Mouse (Mus musculus) ES-E14 (cell line): ENCODE measurements at regions not wholly inside any gene's neighbourhood (a gene's known extent, or its start where the extent isn't known, plus 50 kb on each side); places are given as distances from the start of the nearest gene placed in this dataset.

Experiments
- DNase-seq: peaks from one replicate; pipeline ENCODE4 v3.0.0-alpha.2; 2013; ENCODE audit warnings: low read depth, low spot score
- H3K27ac ChIP-seq: 2 replicates; pipeline ENCODE4 v1.5.1; 2012; ENCODE audit warnings: low read depth, mild to moderate bottlenecking, low read length, moderate library complexity, mixed read lengths; ENCODE audit not compliant: poor library complexity, insufficient read depth, severe bottlenecking
- H3K36me3 ChIP-seq: 2 replicates; pipeline ENCODE4 v1.6.1; 2012; ENCODE audit warnings: mild to moderate bottlenecking, low read length, moderate library complexity, mixed read lengths; ENCODE audit not compliant: control insufficient read depth, poor library complexity, insufficient read depth, severe bottlenecking
- H3K4me1 ChIP-seq, 2 experiments: fragments of 150-350 bp in 1 of 2; sonication (generic) in 1 of 2; 2 replicates each; pipeline ENCODE4 v1.6.1; 2012; ENCODE audit warnings: low read length in 2 of 2, mild to moderate bottlenecking in 1 of 2, mixed read lengths in 1 of 2; ENCODE audit not compliant: control insufficient read depth in 2 of 2, insufficient read depth in 2 of 2, poor library complexity in 1 of 2
- H3K4me3 ChIP-seq, 2 experiments: fragments of 150-350 bp in 1 of 2; sonication (generic) in 1 of 2; 2 replicates each; pipeline ENCODE4 v1.5.1; 2012; ENCODE audit warnings: low read length in 2 of 2, low read depth in 1 of 2, mild to moderate bottlenecking in 1 of 2, mixed read lengths in 1 of 2; ENCODE audit not compliant: insufficient read depth in 1 of 2, poor library complexity in 1 of 2, severe bottlenecking in 1 of 2
- H3K9ac ChIP-seq: 2 replicates; pipeline ENCODE4 v1.6.1; 2012; ENCODE audit warnings: low read depth, mild to moderate bottlenecking, low read length, mixed read lengths; ENCODE audit not compliant: poor library complexity, insufficient read depth, severe bottlenecking
- H3K9me3 ChIP-seq: fragments of 150-350 bp; sonication (generic); 2 replicates; pipeline ENCODE4 v1.6.1; 2012; ENCODE audit warnings: low read depth, mild to moderate bottlenecking, low read length; ENCODE audit not compliant: control insufficient read depth, insufficient read depth
- CHD2 ChIP-seq: IDR thresholded peaks from 2 replicates; pipeline ENCODE4 v1.6.1; 2014; ENCODE audit warnings: mild to moderate bottlenecking, low read depth, low read length, inconsistent platforms
- HCFC1 ChIP-seq: IDR thresholded peaks from 2 replicates; pipeline ENCODE4 v1.6.1; 2012; ENCODE audit warnings: low read length, inconsistent platforms, borderline replicate concordance; ENCODE audit not compliant: insufficient read depth
- MAFK ChIP-seq: IDR thresholded peaks from 2 replicates; pipeline ENCODE4 v1.6.1; 2014; ENCODE audit warnings: mild to moderate bottlenecking, low read depth, low read length, inconsistent platforms; ENCODE audit not compliant: insufficient read depth
- ZC3H11A ChIP-seq: IDR thresholded peaks from 2 replicates; pipeline ENCODE4 v1.6.1; 2012; ENCODE audit warnings: low read depth, mild to moderate bottlenecking, inconsistent platforms, low read length, borderline replicate concordance
- ZNF384 ChIP-seq: IDR thresholded peaks from 2 replicates; pipeline ENCODE4 v1.6.1; 2012; ENCODE audit warnings: low read depth, low read length, inconsistent platforms
- in situ Hi-C, 2 experiments: fragments of 600-800 bp; cut with MboI; formaldehyde crosslinking; loops; one replicate each; pipeline ENCODE4 v1.15.1; 2025; ENCODE audit warnings: low sequenced_read_pairs in 2 of 2, inconsistent platforms in 1 of 2; ENCODE audit not compliant: unreplicated experiment in 2 of 2

GRCm38 (mm10) chr1:94791052-94791451 lies 522.4 kb upstream of the Fam174a start:
- DNase-seq, result no peak
- Histone ChIP-seq H3K36me3 (no peaks in the 10 kb centered on the region), H3K4me3 (no peak overlapping the region), H3K4me1 (no peaks in the 10 kb centered on the region), H3K27ac (no peak overlapping the region), H3K9me3 (no peaks in the 10 kb centered on the region), H3K9ac (no peak overlapping the region)
- in situ Hi-C loops, result no loop called here
- no peak for TF ChIP-seq MAFK
- no peak for TF ChIP-seq CHD2
- TF ChIP-seq HCFC1, result no peak
- TF ChIP-seq ZC3H11A, result no peak
- TF ChIP-seq ZNF384, result no peak

- Histone ChIP-seq H3K4me3 (no peak overlapping the region), H3K4me1 (no peaks in the 10 kb centered on the region), H3K36me3 (no peaks in the 10 kb centered on the region), H3K9ac (no peak overlapping the region), H3K27ac (no peak overlapping the region), H3K9me3 (no peaks in the 10 kb centered on the region)
- no peak for DNase-seq
- TF ChIP-seq ZC3H11A (no peak), HCFC1 (no peak), CHD2 (no peak), ZNF384 (no peak), MAFK (no peak)
- in situ Hi-C loops, result no loop called here
Observed at GRCm38 (mm10) chr1:94796028-94796427, 517.4 kb upstream of the Fam174a start.

- Histone ChIP-seq H3K36me3 (no peaks in the 10 kb centered on the region), H3K4me3 (no peak overlapping the region), H3K9ac (no peak overlapping the region), H3K4me1 (no peaks in the 10 kb centered on the region), H3K27ac (no peak overlapping the region), H3K9me3 (no peaks in the 10 kb centered on the region)
- in situ Hi-C loops, result no loop called here
- DNase-seq, result no peak
- TF ChIP-seq HCFC1 (no peak), ZNF384 (no peak), MAFK (no peak), CHD2 (no peak), ZC3H11A (no peak)
Observed at GRCm38 (mm10) chr1:94803722-94804121, 509.7 kb upstream of the Fam174a start.

- H3K36me3 ChIP-seq, result no peaks in the 10 kb centered on the region
- H3K27ac ChIP-seq, result no peak overlapping the region
- no peak overlapping the region for H3K4me3 ChIP-seq
- TF ChIP-seq ZNF384 (no peak), MAFK (0 out of 2 replicates have a peak, but pooled peaks have one; percentile 13)
- no peaks in the 10 kb centered on the region for H3K4me1 ChIP-seq
- in situ Hi-C loops, result no loop called here
- DNase-seq, result no peak
- no peaks in the 10 kb centered on the region for H3K9me3 ChIP-seq
- H3K9ac ChIP-seq, result no peak overlapping the region
Observed at GRCm38 (mm10) chr1:94804877-94805276, 508.5 kb upstream of the Fam174a start.

- in situ Hi-C loops, result no loop called here
- Histone ChIP-seq H3K4me3 (no peak overlapping the region), H3K27ac (no peak overlapping the region), H3K9ac (no peak overlapping the region), H3K9me3 (no peaks in the 10 kb centered on the region), H3K36me3 (no peaks in the 10 kb centered on the region), H3K4me1 (no peaks in the 10 kb centered on the region)
- no peak for DNase-seq
- TF ChIP-seq ZC3H11A (no peak), ZNF384 (no peak), MAFK (no peak), HCFC1 (no peak)
Observed at GRCm38 (mm10) chr1:94827628-94828027, 485.8 kb upstream of the Fam174a start.
